Mouse (Mus musculus) CH12.LX (cell line): ENCODE data around the gene Nfkbiz. TPM values are rescaled to one million over a fixed set of nuclear protein-coding genes. Genes with fewer than 3 reads are reported as not detected.

Source experiments
- DNase-seq: peaks from one replicate; pipeline ENCODE4 v3.0.0-alpha.2; 2013; ENCODE audit errors: extremely low read depth
- H3K27ac ChIP-seq: 2 replicates; pipeline ENCODE4 v1.5.1; 2012; ENCODE audit warnings: low read depth, mild to moderate bottlenecking, control low read depth, moderate library complexity; ENCODE audit not compliant: insufficient read depth
- H3K27me3 ChIP-seq: replicated peaks from 2 replicates; pipeline ENCODE3; 2012; ENCODE audit warnings: inconsistent platforms
- H3K36me3 ChIP-seq, 2 experiments: replicated peaks in 1 of 2; 2 replicates each; pipeline versions ENCODE3 to v1.6.1; 2012; ENCODE audit warnings: inconsistent platforms in 1 of 2, low read length in 1 of 2, mild to moderate bottlenecking in 1 of 2, mixed read lengths in 1 of 2, moderate library complexity in 1 of 2; ENCODE audit not compliant: control insufficient read depth in 1 of 2, insufficient read depth in 1 of 2
- H3K4me1 ChIP-seq, 2 experiments: 2 replicates each; pipeline ENCODE4 v1.6.1; 2012; ENCODE audit warnings: inconsistent platforms in 1 of 2, moderate library complexity in 1 of 2; ENCODE audit not compliant: insufficient read depth in 2 of 2, control insufficient read depth in 1 of 2
- H3K4me2 ChIP-seq: 2 replicates; pipeline ENCODE4 v1.6.1; 2012; ENCODE audit warnings: low read depth, mild to moderate bottlenecking, control low read depth; ENCODE audit not compliant: poor library complexity, insufficient read depth, severe bottlenecking
- H3K4me3 ChIP-seq, 3 experiments: fragments of 150-350 bp in 1 of 3; sonication (generic) in 1 of 3; replicated peaks in 1 of 3; 2 replicates each; pipeline versions ENCODE3 to v1.5.1; 2011 to 2012; ENCODE audit warnings: low read depth in 2 of 3, low read length in 2 of 3, mild to moderate bottlenecking in 2 of 3, moderate library complexity in 2 of 3, control low read depth in 1 of 3, improper control_type of control experiment in 1 of 3, inconsistent platforms in 1 of 3, mixed read lengths in 1 of 3; ENCODE audit not compliant: poor library complexity in 1 of 3
- H3K79me2 ChIP-seq: replicated peaks from 2 replicates; pipeline ENCODE4 v1.6.1; 2012; ENCODE audit warnings: mild to moderate bottlenecking, moderate library complexity; ENCODE audit not compliant: control insufficient read depth, poor library complexity, insufficient read depth, severe bottlenecking; ENCODE audit errors: extremely low read depth
- H3K9ac ChIP-seq: 2 replicates; pipeline ENCODE4 v1.6.1; 2012; ENCODE audit warnings: low read depth, mild to moderate bottlenecking, control low read depth, moderate library complexity; ENCODE audit not compliant: insufficient read depth
- H3K9me3 ChIP-seq: replicated peaks from 2 replicates; pipeline ENCODE3; 2012; ENCODE audit warnings: low read length, inconsistent platforms, mixed read lengths
- BHLHE40 ChIP-seq: IDR thresholded peaks from 2 replicates; pipeline ENCODE4 v1.6.1; 2011; ENCODE audit warnings: mild to moderate bottlenecking, low read depth, low read length, improper control_type of control experiment
- E2F4 ChIP-seq: IDR thresholded peaks from 2 replicates; pipeline ENCODE4 v1.6.1; 2011; ENCODE audit warnings: low read depth, low read length, improper control_type of control experiment; ENCODE audit not compliant: insufficient replicate concordance
- ELF1 ChIP-seq: IDR thresholded peaks from 2 replicates; pipeline ENCODE4 v1.6.1; 2014; ENCODE audit warnings: low read depth, mild to moderate bottlenecking, inconsistent platforms, low read length, improper control_type of control experiment
- EP300 ChIP-seq: IDR thresholded peaks from 2 replicates; pipeline ENCODE4 v1.6.1; 2011; ENCODE audit warnings: low read length, improper control_type of control experiment
- ETS1 ChIP-seq: conservative IDR thresholded peaks from 2 replicates; pipeline ENCODE4 v1.6.1; 2012; ENCODE audit warnings: low read depth, mild to moderate bottlenecking, inconsistent platforms, low read length, improper control_type of control experiment, moderate library complexity
- GABPA ChIP-seq: IDR thresholded peaks from 2 replicates; pipeline ENCODE4 v1.6.1; 2012; ENCODE audit warnings: low read depth, low read length, improper control_type of control experiment, inconsistent platforms; ENCODE audit not compliant: insufficient replicate concordance
- IRF4 ChIP-seq: IDR thresholded peaks from 2 replicates; pipeline ENCODE4 v1.6.1; 2014; ENCODE audit warnings: low read depth, mild to moderate bottlenecking, inconsistent platforms, low read length, improper control_type of control experiment
- JUN ChIP-seq: IDR thresholded peaks from 2 replicates; pipeline ENCODE4 v1.6.1; 2011; ENCODE audit warnings: low read depth, mild to moderate bottlenecking, low read length, improper control_type of control experiment, moderate library complexity; ENCODE audit not compliant: insufficient read depth
- KAT2A ChIP-seq: IDR thresholded peaks from 2 replicates; pipeline ENCODE4 v1.6.1; 2012; ENCODE audit warnings: low read length, improper control_type of control experiment, inconsistent platforms; ENCODE audit not compliant: insufficient replicate concordance
- MAFK ChIP-seq: IDR thresholded peaks from 2 replicates; pipeline ENCODE4 v1.6.1; 2011; ENCODE audit warnings: low read length, improper control_type of control experiment; ENCODE audit not compliant: insufficient replicate concordance
- MAX ChIP-seq: IDR thresholded peaks from 2 replicates; pipeline ENCODE4 v1.6.1; 2011; ENCODE audit warnings: low read length, improper control_type of control experiment
- MAZ ChIP-seq: IDR thresholded peaks from 2 replicates; pipeline ENCODE4 v1.6.1; 2012; ENCODE audit warnings: low read depth, mild to moderate bottlenecking, inconsistent platforms, low read length, improper control_type of control experiment, moderate library complexity
- MEF2A ChIP-seq: IDR thresholded peaks from 2 replicates; pipeline ENCODE4 v1.6.1; 2014; ENCODE audit warnings: low read depth, mild to moderate bottlenecking, inconsistent platforms, low read length, improper control_type of control experiment, borderline replicate concordance
- MYC ChIP-seq: IDR thresholded peaks from 2 replicates; pipeline ENCODE4 v1.6.1; 2011; ENCODE audit warnings: low read depth, mild to moderate bottlenecking, improper control_type of control experiment, low read length
- NELFE ChIP-seq: IDR thresholded peaks from 2 replicates; pipeline ENCODE4 v1.6.1; 2011; ENCODE audit warnings: low read depth, low read length, improper control_type of control experiment
- POLR2AphosphoS2 ChIP-seq: IDR thresholded peaks from 2 replicates; pipeline ENCODE4 v1.6.1; 2011; ENCODE audit warnings: low read depth, low read length, improper control_type of control experiment
- RAD21 ChIP-seq: IDR thresholded peaks from 2 replicates; pipeline ENCODE4 v1.6.1; 2011; ENCODE audit warnings: low read depth, mild to moderate bottlenecking, low read length, improper control_type of control experiment, moderate library complexity
- RCOR1 ChIP-seq: conservative IDR thresholded peaks from 2 replicates; pipeline ENCODE4 v1.6.1; 2012; ENCODE audit warnings: low read depth, mild to moderate bottlenecking, inconsistent platforms, low read length, improper control_type of control experiment
- SIN3A ChIP-seq: IDR thresholded peaks from 2 replicates; pipeline ENCODE4 v1.6.1; 2012; ENCODE audit warnings: low read length, improper control_type of control experiment, inconsistent platforms
- TBP ChIP-seq: conservative IDR thresholded peaks from 2 replicates; pipeline ENCODE4 v1.6.1; 2011; ENCODE audit warnings: low read depth, low read length, improper control_type of control experiment
- TCF12 ChIP-seq: IDR thresholded peaks from 2 replicates; pipeline ENCODE4 v1.6.1; 2014; ENCODE audit warnings: low read depth, mild to moderate bottlenecking, inconsistent platforms, low read length, improper control_type of control experiment
- ZC3H11A ChIP-seq: IDR thresholded peaks from 2 replicates; pipeline ENCODE4 v1.6.1; 2012; ENCODE audit warnings: low read depth, mild to moderate bottlenecking, inconsistent platforms, low read length, improper control_type of control experiment
- ZNF384 ChIP-seq: IDR thresholded peaks from 2 replicates; pipeline ENCODE4 v1.6.1; 2012; ENCODE audit warnings: low read depth, low read length, improper control_type of control experiment, inconsistent platforms
- dilution Hi-C: fragments of 300-500 bp; cut with MboI; formaldehyde crosslinking; loops from 2 replicates; pipeline ENCODE4 v1.14.3; 2020; ENCODE audit warnings: low sequenced_read_pairs; ENCODE audit not compliant: extremely low pct_unique_long_range_greater_than_20kb, extremely low pct_ligation_motif_present
- in situ Hi-C: fragments of 300-500 bp; cut with MboI; formaldehyde crosslinking; loops from 3 replicates; pipeline ENCODE4 v1.14.3; 2019; ENCODE audit warnings: low sequenced_read_pairs, low pct_ligation_motif_present, low pct_unique_long_range_greater_than_20kb, mixed read lengths
- polyA plus RNA-seq: library from polyadenylated mRNA; unstranded; fragments of >175 nt; gene quantifications from 2 replicates; pipeline ENCODE4 v1.2.1, GENCODE M21; 2012; ENCODE audit warnings: low read depth; ENCODE audit not compliant: insufficient read length
- total RNA-seq, 2 experiments: library from RNA; depleted of rRNA; stranded (reverse); fragments of 300-350 nt in 1 of 2; fragments of >200 nt in 1 of 2; gene quantifications; 2 replicates each; pipeline ENCODE4 v1.2.3; 2012 to 2014

The Nfkbiz gene
- total and polyA plus RNA-seq, 3 experiments, result 13.7 to 19.7 (median 17.1) TPM

DNA sequence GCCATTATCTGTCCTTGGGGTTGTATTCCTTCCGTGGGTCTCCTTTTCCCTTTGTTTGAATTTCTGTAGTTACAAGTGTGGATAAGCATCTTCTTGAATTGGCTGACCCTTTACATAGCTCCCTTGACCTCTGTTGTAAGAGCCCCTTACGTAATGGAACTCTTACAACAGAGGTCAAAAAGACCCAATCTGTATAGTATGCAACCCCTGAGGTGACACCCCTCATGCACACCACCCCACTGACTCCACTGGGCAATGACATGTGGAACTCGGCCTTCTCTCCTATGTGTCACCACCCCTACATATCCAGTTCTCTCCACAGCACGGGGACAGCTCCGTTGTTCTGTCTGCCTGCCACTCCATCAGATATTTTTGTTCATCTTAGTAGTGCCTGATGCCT, 56.9 kb downstream of the Nfkbiz start:
- no peaks in the 10 kb centered on the region for H3K79me2 ChIP-seq
- H3K36me3 ChIP-seq, result no peaks in the 10 kb centered on the region
- peaks cover 21 to 55% of the 10 kb centered on the region in 2 experiments for H3K4me1 ChIP-seq
- H3K9me3 ChIP-seq, result peaks cover 4% of the 10 kb centered on the region
- no peak overlapping the region for H3K4me2 ChIP-seq
- no peaks in the 10 kb centered on the region for H3K27me3 ChIP-seq
- H3K9ac ChIP-seq, result no peak overlapping the region
- DNase-seq, result no peak
- H3K4me3 ChIP-seq, result no peak overlapping the region
- H3K27ac ChIP-seq, result no peak overlapping the region
- dilution Hi-C loops, result no loop called here
- in situ Hi-C loops, result no loop called here
- TF ChIP-seq EP300 (no peak), MYC (no peak), IRF4 (no peak), TCF12 (no peak), POLR2AphosphoS2 (no peak), ZC3H11A (no peak), GABPA (no peak), MAFK (no peak)

DNA sequence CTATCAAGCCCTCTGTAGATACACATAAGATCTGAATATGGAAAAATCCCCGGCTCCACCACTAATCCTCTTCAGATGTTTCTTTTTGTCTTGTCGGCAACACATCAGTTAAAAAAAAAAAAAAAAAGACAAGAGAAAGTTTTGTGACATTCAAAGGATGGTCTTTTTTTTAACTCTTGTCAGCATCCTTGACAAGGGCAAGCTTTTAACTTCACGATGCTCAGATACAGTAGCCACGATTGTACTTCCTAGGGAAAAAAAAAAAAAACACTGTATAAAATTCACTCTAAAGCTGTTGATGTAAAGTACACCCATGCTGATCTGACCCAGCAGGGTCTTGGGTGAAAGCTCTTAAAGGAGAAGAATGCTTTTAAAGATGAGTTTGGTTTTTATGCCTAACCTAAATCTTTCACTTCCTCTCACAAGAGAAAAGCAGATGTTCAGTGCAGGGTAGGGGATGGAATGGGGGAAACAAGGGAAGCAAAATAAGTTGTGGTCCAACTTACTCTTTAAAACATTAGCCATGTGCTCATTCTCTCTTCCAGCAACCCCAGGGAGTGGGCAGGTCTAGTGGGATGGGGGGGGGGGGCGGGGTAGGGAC, 57.6 kb downstream of the Nfkbiz start:
- no peaks in the 10 kb centered on the region for H3K27me3 ChIP-seq
- no peak overlapping the region for H3K4me3 ChIP-seq
- in situ Hi-C loops, result no loop called here
- no peaks in the 10 kb centered on the region for H3K79me2 ChIP-seq
- no peaks in the 10 kb centered on the region for H3K36me3 ChIP-seq
- no peak overlapping the region for H3K9ac ChIP-seq
- H3K4me2 ChIP-seq, result peak overlapping the region; percentile 68
- H3K9me3 ChIP-seq, result peaks cover 4% of the 10 kb centered on the region
- dilution Hi-C loops, result no loop called here
- H3K27ac ChIP-seq, result no peak overlapping the region
- H3K4me1 ChIP-seq, result peaks cover 25 to 61% of the 10 kb centered on the region in 2 experiments
- DNase-seq, result peak; percentile 68
- TF ChIP-seq MYC (peak; percentile 93), BHLHE40 (peak; percentile 60), ELF1 (no peak), MAX (peak; percentile 64), RCOR1 (0 out of 2 replicates have a peak, but pooled peaks have one; percentile 33), MAFK (0 out of 2 replicates have a peak, but pooled peaks have one; percentile 2), IRF4 (peak; percentile 89), ETS1 (peak; percentile 42; the same call in 1 of the 2 replicates), TBP (0 out of 2 replicates have a peak, but pooled peaks have one; percentile 29), RAD21 (no peak; the same call in 1 of the 2 replicates), MEF2A (no peak; the same call in none of the 2 replicates), KAT2A (no peak), NELFE (no peak), JUN (0 out of 2 replicates have a peak, but pooled peaks have one; percentile 3), MAZ (peak; percentile 31; the same call in 1 of the 2 replicates), TCF12 (peak; percentile 69), EP300 (peak; percentile 94), E2F4 (0 out of 2 replicates have a peak, but pooled peaks have one; percentile 45), ZNF384 (peak; percentile 94), SIN3A (peak; percentile 68)
